Mouse (Mus musculus): Measurements from ENCODE around the gene Stum.

- TF ChIP-seq POLR2A (IDR thresholded peaks at IDR 0.05; ENCODE audit: borderline replicate concordance, extremely low read depth, low read depth, low read length) (no peak), CTCF (IDR thresholded peaks at IDR 0.05; ENCODE audit: insufficient read depth, low read length) (no peak)
Measured at GRCm38 (mm10) chr1:180390746-180391574, 92.3 kb downstream of the Stum start.
